Mouse (Mus musculus) gastrocnemius, postnatal 36 days (tissue): ENCODE data around the gene Tmem92. TPM values are rescaled to one million over a fixed set of nuclear protein-coding genes. Genes with fewer than 3 reads are reported as not detected.

Experiments used
- DNase-seq, 2 experiments: peaks; one replicate each; pipeline ENCODE4 v3.0.0; 2022
- intact Hi-C: fragments of 180-260 bp; cut with DNase I; formaldehyde crosslinking; loops from one replicate; pipeline ENCODE4 v1.15.1; 2025
- total RNA-seq, 2 experiments: library from RNA; stranded (reverse); gene quantifications; 2 replicates each; pipeline ENCODE4 v1.2.3; 2021

Tmem92 gene
- total RNA-seq, 2 experiments from 2014 or later = not detected

DNA sequence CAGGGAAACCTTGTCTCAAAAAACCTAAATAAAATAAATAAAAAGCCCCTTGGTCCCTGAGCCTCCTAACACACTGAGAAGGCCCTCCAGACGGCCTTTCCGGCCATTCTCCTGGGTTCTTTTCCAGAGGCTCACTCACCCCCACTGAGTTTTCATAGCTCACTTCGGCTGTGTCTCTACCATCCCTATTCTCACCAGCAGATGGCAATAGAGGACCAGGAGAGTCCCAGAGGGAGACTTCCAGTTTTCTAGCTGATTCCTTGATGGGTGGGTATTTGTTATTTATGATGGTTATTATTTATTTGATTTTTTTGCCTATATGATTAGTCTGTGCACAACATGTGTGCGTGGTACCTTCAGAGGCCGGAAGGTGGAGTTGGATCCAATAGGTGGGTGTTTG, 52.2 kb downstream of the Tmem92 start:
- DNase-seq = peak in 1 of 2 experiments; percentile 30
- intact Hi-C loops = loop anchor here (5.0 kb wide), 1 partner anchor 57 kb away; no protein-coding TSS in a partner anchor

DNA sequence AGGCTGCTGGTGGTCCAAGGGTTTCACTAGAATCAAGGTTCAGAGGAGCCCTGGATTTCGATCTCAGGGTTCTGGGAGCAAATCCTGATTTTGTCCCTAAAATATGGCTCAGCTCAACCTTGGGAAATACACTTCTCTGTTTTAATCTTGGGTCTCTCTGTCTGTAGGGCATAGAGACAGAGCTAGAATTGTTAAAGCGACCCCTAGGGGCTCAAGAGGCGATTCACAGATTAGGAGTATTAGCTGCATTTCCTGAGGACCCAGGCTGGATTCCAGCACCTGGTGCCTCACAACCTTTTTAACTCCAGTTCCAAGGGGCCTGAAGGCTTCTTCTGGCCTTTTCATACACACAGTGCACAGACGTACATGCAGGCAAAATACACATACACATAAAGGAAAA, 52.9 kb downstream of the Tmem92 start:
- intact Hi-C loops = no loop called here
- DNase-seq = no peak

DNA sequence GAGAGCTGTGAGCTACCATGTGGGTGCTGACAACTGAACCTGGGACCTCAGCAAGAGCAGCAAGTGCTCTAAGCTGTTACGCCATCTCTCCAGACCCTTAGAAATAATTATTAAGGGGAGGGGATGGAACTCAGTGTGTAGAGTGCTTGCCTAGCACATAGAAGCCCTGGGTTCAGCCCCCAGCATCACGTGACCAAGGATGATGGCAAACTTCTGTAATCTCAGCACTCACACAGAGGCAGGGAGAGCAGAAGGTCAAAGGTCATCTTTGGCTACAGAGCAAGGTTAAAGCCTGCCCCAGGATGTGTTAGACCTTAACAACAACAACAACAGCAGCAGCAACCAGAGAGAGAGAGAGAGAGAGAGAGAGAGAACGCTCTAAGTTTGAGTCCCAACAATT, 54.0 kb downstream of the Tmem92 start:
- intact Hi-C loops = no loop called here
- DNase-seq = no peak

- DNase-seq = no peak
These were observed 55.2 kb downstream of the Tmem92 start for GRCm38 (mm10) chr11:94727306-94727705.

More at GRCm38 (mm10) chr11:94727306-94727705, 55.2 kb downstream of the Tmem92 start:
- intact Hi-C loops = no loop called here

Other genes starting within 250 kb of the Tmem92 start
- gene Rsad1, start 233.4 kb downstream of the Tmem92 start, total RNA-seq = 1 to 10 TPM; 3.3 to 3.9 TPM
- 10 to 100 TPM; 14.7 to 16.3 TPM for gene Chad, start 217.7 kb downstream of the Tmem92 start, total RNA-seq
- gene Acsf2, start 180.8 kb downstream of the Tmem92 start, total RNA-seq = 1 to 10 TPM; 2.1 to 3.1 TPM
- gene Lrrc59, start 152.9 kb downstream of the Tmem92 start, total RNA-seq = 10 to 100 TPM; 31.3 to 31.4 TPM
- gene Mrpl27, start 128.9 kb downstream of the Tmem92 start, total RNA-seq = 10 to 100 TPM; 45.0 to 50.1 TPM
- gene Eme1, start 128.7 kb downstream of the Tmem92 start, total RNA-seq = under 1 TPM in 1 of 2 experiments, not detected in 1; 0.26 TPM
- gene Xylt2, start 105.2 kb downstream of the Tmem92 start, total RNA-seq = 1 to 10 TPM; 3.2 to 4.5 TPM
- not detected for gene Gm11541, start 78.2 kb downstream of the Tmem92 start, total RNA-seq
- under 1 TPM; 0.77 to 0.79 TPM for gene Cdc34b, start 40.9 kb downstream of the Tmem92 start, total RNA-seq
- gene Col1a1, start 153.5 kb upstream of the Tmem92 start, total RNA-seq = 100 to 1,000 TPM; 604 to 803 TPM
- gene Hils1, start 184.9 kb upstream of the Tmem92 start, total RNA-seq = not detected
- 100 to 1,000 TPM; 252 to 259 TPM for gene Sgca, start 193.6 kb upstream of the Tmem92 start, total RNA-seq
- gene Ppp1r9b, start 208.3 kb upstream of the Tmem92 start, total RNA-seq = 10 to 100 TPM; 21.9 to 22.0 TPM
- under 1 TPM; 0.44 to 0.56 TPM for gene Samd14, start 227.2 kb upstream of the Tmem92 start, total RNA-seq